Mouse (Mus musculus) hindbrain, postnatal 0 days (tissue): Measurements from ENCODE around the gene Fcrl5. TPM values are rescaled to one million over a fixed set of nuclear protein-coding genes. Genes with fewer than 3 reads are reported as not detected.
"Not testable (repeated sequence)": the region's sequence is repeated elsewhere in the genome, so short reads cannot be mapped to it uniquely, and the experiment has no call there.

ENCODE experiments used
- ATAC-seq: fragments of 200-750 bp; cut with Nextera tagmentation; 2 replicates; pipeline ENCODE4 v1.8.0; 2017; ENCODE audit warnings: mild to moderate bottlenecking, moderate TSS enrichment, moderate library complexity
- DNase-seq: peaks from one replicate; pipeline ENCODE4 v3.0.0-alpha.2; 2015; ENCODE audit warnings: low spot score
- H3K27ac ChIP-seq: fragments of 300-500 bp; sonication (generic); 2 replicates; pipeline ENCODE4 v1.5.1; 2014; ENCODE audit warnings: mild to moderate bottlenecking
- H3K27me3 ChIP-seq: fragments of 300-500 bp; sonication (generic); 2 replicates; pipeline ENCODE4 v1.6.1; 2014; ENCODE audit warnings: low read length, mixed read lengths; ENCODE audit not compliant: insufficient read depth
- H3K36me3 ChIP-seq: fragments of 300-500 bp; sonication (generic); 2 replicates; pipeline ENCODE4 v1.6.1; 2014; ENCODE audit warnings: low read length, mixed read lengths; ENCODE audit not compliant: insufficient read depth
- H3K4me1 ChIP-seq: fragments of 300-500 bp; sonication (generic); 2 replicates; pipeline ENCODE4 v1.6.1; 2014; ENCODE audit warnings: antibody characterized with exemption, low read length, mixed read lengths; ENCODE audit not compliant: insufficient read depth
- H3K4me2 ChIP-seq: fragments of 300-500 bp; sonication (generic); 2 replicates; pipeline ENCODE4 v1.6.1; 2014; ENCODE audit warnings: low read depth, mild to moderate bottlenecking, low read length, moderate library complexity, mixed read lengths
- H3K4me3 ChIP-seq: fragments of 300-500 bp; sonication (generic); 2 replicates; pipeline ENCODE4 v1.5.1; 2014; ENCODE audit warnings: low read length
- H3K9ac ChIP-seq: fragments of 300-500 bp; sonication (generic); replicated peaks from 2 replicates; pipeline ENCODE4 v1.6.1; 2014; ENCODE audit warnings: mild to moderate bottlenecking, low read length, moderate library complexity, mixed read lengths
- H3K9me3 ChIP-seq: fragments of 300-500 bp; sonication (generic); 2 replicates; pipeline ENCODE4 v1.6.1; 2016; ENCODE audit warnings: low read length, mixed read lengths
- CTCF ChIP-seq: IDR thresholded peaks from 2 replicates; pipeline ENCODE4 v1.5.1; 2016; ENCODE audit warnings: antibody characterized with exemption, control low read depth, low read depth
- WGBS: fragments of 180-500 bp; shearing (Covaris S2); extraction: QIAGEN DNeasy Blood & Tissue Kit; methylation state at CpG from one replicate; pipeline ENCODE4 v1.1.7; 2014; 5-methylcytosine and 5-hydroxymethylcytosine counted together
- polyA plus RNA-seq: library from polyadenylated mRNA; unstranded; fragments of >200 nt; fragmentation: Nextera tagmentation; extraction: Ambion mirVana; gene quantifications from 2 replicates; pipeline ENCODE4 v1.2.1, GENCODE M21; 2015
- total RNA-seq: library from RNA; depleted of rRNA; stranded (reverse); fragments of >200 nt; gene quantifications from 2 replicates; pipeline ENCODE4 v1.2.3, GENCODE M21; 2014

Gene Fcrl5
- total and polyA plus RNA-seq, 2 experiments from 2014 or later = not detected

DNA sequence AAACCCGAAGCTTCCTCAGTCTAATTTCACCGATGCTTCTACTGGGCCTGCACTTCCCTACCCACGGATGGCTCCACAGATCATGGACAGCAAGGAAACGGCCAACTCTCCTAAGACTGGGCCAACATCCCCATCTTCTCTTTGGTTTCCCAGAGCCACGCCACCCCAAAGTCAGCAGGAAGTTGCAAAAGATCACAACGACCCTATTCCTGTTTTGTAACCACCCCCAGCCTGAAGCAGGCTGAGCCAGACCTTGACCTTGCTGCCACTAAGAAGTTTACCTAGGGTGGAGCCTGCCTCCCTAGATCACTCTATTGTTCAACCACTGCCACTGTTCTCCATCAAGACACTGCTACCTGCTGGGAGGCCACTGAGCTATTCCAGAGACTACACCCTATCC is 31.4 kb downstream of the Fcrl5 start:
- no peak overlapping the region for H3K4me2 ChIP-seq
- no peaks in the 10 kb centered on the region for H3K9me3 ChIP-seq
- H3K4me1 ChIP-seq = no peaks in the 10 kb centered on the region
- no peak for TF ChIP-seq CTCF
- WGBS = 79% methylated on average over 6 of the region's 6 CpGs
- DNase-seq (no peak), ATAC-seq (no peak)
- H3K27me3 ChIP-seq = no peaks in the 10 kb centered on the region
- H3K9ac ChIP-seq = no peak overlapping the region
- no peak overlapping the region for H3K27ac ChIP-seq
- no peaks in the 10 kb centered on the region for H3K36me3 ChIP-seq
- no peak overlapping the region for H3K4me3 ChIP-seq

- H3K4me1 ChIP-seq = no peaks in the 10 kb centered on the region
- no peak overlapping the region for H3K4me2 ChIP-seq
- no peaks in the 10 kb centered on the region for H3K36me3 ChIP-seq
- ATAC-seq (no peak), DNase-seq (no peak)
- no peak for TF ChIP-seq CTCF
- no peak overlapping the region for H3K9ac ChIP-seq
- WGBS = 86% methylated on average over 9 of the region's 9 CpGs
- H3K27me3 ChIP-seq = no peaks in the 10 kb centered on the region
- H3K4me3 ChIP-seq = no peak overlapping the region
- H3K27ac ChIP-seq = no peak overlapping the region
- no peaks in the 10 kb centered on the region for H3K9me3 ChIP-seq
These were observed 31.8 kb downstream of the Fcrl5 start for GRCm38 (mm10) chr3:87467416-87467815.

GRCm38 (mm10) chr3:87477948-87478347 is 42.4 kb downstream of the Fcrl5 start:
- H3K4me2 ChIP-seq, H3K4me1 ChIP-seq, H3K9me3 ChIP-seq, H3K9ac ChIP-seq, H3K4me3 ChIP-seq, H3K36me3 ChIP-seq, H3K27me3 ChIP-seq, ATAC-seq, H3K27ac ChIP-seq, DNase-seq: not testable (repeated sequence)
- 89% methylated on average over 3 of the region's 3 CpGs for WGBS

- ATAC-seq, H3K4me3 ChIP-seq, H3K4me1 ChIP-seq, H3K27ac ChIP-seq, H3K36me3 ChIP-seq, H3K9me3 ChIP-seq, H3K9ac ChIP-seq, H3K27me3 ChIP-seq, H3K4me2 ChIP-seq, DNase-seq: not testable (repeated sequence)
- 88% methylated on average over 6 of the region's 6 CpGs for WGBS
These were observed 43.0 kb downstream of the Fcrl5 start for GRCm38 (mm10) chr3:87478596-87478995.

- ATAC-seq, DNase-seq: not testable (repeated sequence)
These were observed 43.7 kb downstream of the Fcrl5 start for GRCm38 (mm10) chr3:87479230-87479629.

DNA sequence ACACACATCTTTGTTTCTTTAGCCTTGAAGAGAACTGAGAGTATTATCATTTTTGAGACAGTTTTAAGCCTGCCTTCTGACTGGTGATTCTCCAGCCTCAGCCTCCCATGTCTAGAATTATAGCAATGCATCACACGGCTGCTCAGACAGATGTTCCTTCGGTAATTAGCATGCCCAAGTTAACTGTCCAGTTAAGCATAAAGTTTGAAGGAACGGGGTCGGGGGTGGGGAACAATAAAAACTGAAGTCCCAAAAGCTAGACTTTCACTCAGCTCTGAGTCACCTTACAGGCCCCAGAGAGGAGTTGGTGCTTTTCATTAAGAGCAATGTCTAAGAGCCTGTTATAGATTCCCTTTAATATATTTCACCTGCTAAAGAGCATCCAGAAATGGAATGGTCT is 51.8 kb downstream of the Fcrl5 start:
- H3K4me3 ChIP-seq = no peak overlapping the region
- no peaks in the 10 kb centered on the region for H3K9me3 ChIP-seq
- WGBS = 85% methylated on average over 4 of the region's 4 CpGs
- H3K27me3 ChIP-seq = no peaks in the 10 kb centered on the region
- no peak overlapping the region for H3K4me2 ChIP-seq
- H3K4me1 ChIP-seq = no peaks in the 10 kb centered on the region
- H3K36me3 ChIP-seq = no peaks in the 10 kb centered on the region
- TF ChIP-seq CTCF = no peak
- ATAC-seq (no peak), DNase-seq (no peak)
- no peak overlapping the region for H3K9ac ChIP-seq
- H3K27ac ChIP-seq = no peak overlapping the region

More at GRCm38 (mm10) chr3:87479230-87479629, 43.7 kb downstream of the Fcrl5 start:
- not testable (repeated sequence) for H3K4me3 ChIP-seq, H3K36me3 ChIP-seq, H3K4me2 ChIP-seq, H3K27me3 ChIP-seq, H3K4me1 ChIP-seq, H3K9ac ChIP-seq, H3K27ac ChIP-seq, H3K9me3 ChIP-seq

DNA sequence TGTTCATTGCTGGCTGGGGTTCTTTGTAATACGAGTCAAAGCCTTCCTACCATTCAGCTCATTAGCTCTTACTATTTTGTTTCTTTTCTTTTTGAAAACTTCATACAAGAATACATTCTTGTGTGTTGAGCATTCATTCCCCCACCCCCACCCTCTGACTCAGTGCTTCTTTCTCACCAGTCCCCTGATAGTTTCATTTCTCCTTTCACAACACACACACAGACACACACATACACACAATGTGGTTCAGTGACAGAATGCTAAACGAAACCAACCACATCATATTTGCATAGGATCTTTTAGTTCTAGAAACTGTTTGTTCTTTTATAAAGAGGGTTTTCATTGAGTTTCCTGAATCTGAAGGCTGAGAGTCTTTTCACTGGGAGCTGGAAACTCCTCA is 52.3 kb downstream of the Fcrl5 start:
- H3K27ac ChIP-seq = no peak overlapping the region
- H3K9me3 ChIP-seq = no peaks in the 10 kb centered on the region
- H3K9ac ChIP-seq = no peak overlapping the region
- DNase-seq = no peak
- no peak for TF ChIP-seq CTCF
- H3K27me3 ChIP-seq = no peaks in the 10 kb centered on the region
- no peak for ATAC-seq
- no peak overlapping the region for H3K4me3 ChIP-seq
- no peak overlapping the region for H3K4me2 ChIP-seq
- no peaks in the 10 kb centered on the region for H3K4me1 ChIP-seq
- H3K36me3 ChIP-seq = no peaks in the 10 kb centered on the region
- WGBS = 51% methylated on average over 2 of the region's 2 CpGs
